Mouse (Mus musculus) testis, adult 2 months (tissue): ENCODE results near the gene Fam171a2.

Experiments used
- CTCF ChIP-seq: fragments of 200-500 bp; IDR thresholded peaks from 2 replicates; pipeline ENCODE4 v1.5.1; 2012; ENCODE audit warnings: low read depth, mild to moderate bottlenecking, inconsistent platforms, low read length, moderate library complexity; ENCODE audit not compliant: control insufficient read depth, insufficient read depth, insufficient replicate concordance
- POLR2A ChIP-seq: fragments of 200-500 bp; IDR thresholded peaks from 2 replicates; pipeline ENCODE4 v1.6.1; 2012; ENCODE audit warnings: low read depth, mild to moderate bottlenecking, inconsistent platforms, low read length, moderate library complexity; ENCODE audit not compliant: control insufficient read depth

DNA sequence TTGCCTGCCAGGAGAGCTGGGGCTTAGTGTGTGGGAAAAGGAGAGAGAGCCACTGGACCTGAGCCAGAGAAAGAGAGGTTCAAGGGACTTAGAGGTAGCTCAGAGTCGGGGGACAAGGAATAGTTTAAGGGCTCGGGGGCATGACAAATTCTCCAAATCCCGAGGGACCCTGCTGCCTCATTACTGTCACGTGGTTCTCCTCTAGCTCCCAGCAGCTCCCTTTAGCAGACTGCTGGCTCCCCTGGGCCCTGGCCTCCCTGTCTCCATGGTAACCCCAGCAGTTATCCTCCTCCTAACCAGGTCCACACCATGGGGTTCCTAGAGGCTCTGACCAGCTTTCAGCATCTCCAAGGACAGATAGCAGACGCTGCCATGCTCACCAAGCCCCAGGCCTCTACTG, 52.2 kb downstream of the Fam171a2 start:
- no peak for TF ChIP-seq CTCF
- TF ChIP-seq POLR2A: no peak
